Mouse (Mus musculus) common myeloid progenitor, adult 5-6 weeks (primary cell): ENCODE measurements around the gene Dab2ip. TPM values are rescaled to one million over a fixed set of nuclear protein-coding genes. Genes with fewer than 3 reads are reported as not detected.
A peak's percentile ranks its signal among the peaks of the same experiment; 100 is the strongest.

ENCODE experiments used
- ATAC-seq: replicated peaks from 2 replicates; pipeline ENCODE4 v1.8.0; 2016; ENCODE audit warnings: low read depth, mild to moderate bottlenecking, moderate TSS enrichment, inconsistent platforms; ENCODE audit not compliant: poor library complexity, severe bottlenecking
- total RNA-seq: library from RNA; stranded (forward); fragments of 200-1000, 187-1606 nt; gene quantifications from 2 replicates; pipeline ENCODE4 v1.2.3, GENCODE M21; 2017

Gene Dab2ip
- total RNA-seq, 1 experiment from 2014 or later: 10.1 TPM

GRCm38 (mm10) chr2:35694111-35694510 is 136.0 kb downstream of the Dab2ip start:
- no peak for ATAC-seq

- ATAC-seq: no peak
Measured at GRCm38 (mm10) chr2:35696193-35696541, 138.1 kb downstream of the Dab2ip start.

GRCm38 (mm10) chr2:35696542-35697391 is 138.7 kb downstream of the Dab2ip start:
- ATAC-seq: peak; percentile 14; the same call in 1 of the 2 replicates

- no peak for ATAC-seq
Measured at GRCm38 (mm10) chr2:35697768-35698167, 139.7 kb downstream of the Dab2ip start.

GRCm38 (mm10) chr2:35700966-35701365 is 142.9 kb downstream of the Dab2ip start:
- ATAC-seq: no peak

- ATAC-seq: no peak
Measured at GRCm38 (mm10) chr2:35702001-35702400, 143.9 kb downstream of the Dab2ip start.

- ATAC-seq: no peak
Measured at GRCm38 (mm10) chr2:35702608-35703007, 144.5 kb downstream of the Dab2ip start.

GRCm38 (mm10) chr2:35703241-35703640 is 145.2 kb downstream of the Dab2ip start:
- ATAC-seq: no peak

- ATAC-seq: no peak
Measured at GRCm38 (mm10) chr2:35712611-35713010, 154.5 kb downstream of the Dab2ip start.

- ATAC-seq: no peak
Measured at GRCm38 (mm10) chr2:35713460-35713859, 155.4 kb downstream of the Dab2ip start.

GRCm38 (mm10) chr2:35714742-35715167 is 156.7 kb downstream of the Dab2ip start:
- no peak for ATAC-seq

GRCm38 (mm10) chr2:35715485-35715884 is 157.4 kb downstream of the Dab2ip start:
- no peak for ATAC-seq

- peak; percentile 38; the same call in 1 of the 2 replicates for ATAC-seq
Measured at GRCm38 (mm10) chr2:35716175-35716574, 158.1 kb downstream of the Dab2ip start.

GRCm38 (mm10) chr2:35718003-35718500 is 160.0 kb downstream of the Dab2ip start:
- ATAC-seq: no peak

GRCm38 (mm10) chr2:35718662-35719061 is 160.6 kb downstream of the Dab2ip start:
- ATAC-seq: no peak

GRCm38 (mm10) chr2:35719230-35720005 is 161.4 kb downstream of the Dab2ip start:
- ATAC-seq: no peak

- no peak for ATAC-seq
Measured at GRCm38 (mm10) chr2:35720104-35720503, 162.0 kb downstream of the Dab2ip start.

GRCm38 (mm10) chr2:35720550-35720949 is 162.5 kb downstream of the Dab2ip start:
- ATAC-seq: no peak

GRCm38 (mm10) chr2:35720956-35721355 is 162.9 kb downstream of the Dab2ip start:
- ATAC-seq: no peak

- ATAC-seq: no peak
Measured at GRCm38 (mm10) chr2:35722821-35723220, 164.8 kb downstream of the Dab2ip start.

GRCm38 (mm10) chr2:35723267-35723666 is 165.2 kb downstream of the Dab2ip start:
- ATAC-seq: no peak
